Mouse (Mus musculus): ENCODE data around the gene Gm47969. TPM values are rescaled to one million over a fixed set of nuclear protein-coding genes. Genes with fewer than 3 reads are reported as not detected.

The Gm47969 gene
- polyA plus RNA-seq, 1 experiment from 2014 or later: not detected

DNA sequence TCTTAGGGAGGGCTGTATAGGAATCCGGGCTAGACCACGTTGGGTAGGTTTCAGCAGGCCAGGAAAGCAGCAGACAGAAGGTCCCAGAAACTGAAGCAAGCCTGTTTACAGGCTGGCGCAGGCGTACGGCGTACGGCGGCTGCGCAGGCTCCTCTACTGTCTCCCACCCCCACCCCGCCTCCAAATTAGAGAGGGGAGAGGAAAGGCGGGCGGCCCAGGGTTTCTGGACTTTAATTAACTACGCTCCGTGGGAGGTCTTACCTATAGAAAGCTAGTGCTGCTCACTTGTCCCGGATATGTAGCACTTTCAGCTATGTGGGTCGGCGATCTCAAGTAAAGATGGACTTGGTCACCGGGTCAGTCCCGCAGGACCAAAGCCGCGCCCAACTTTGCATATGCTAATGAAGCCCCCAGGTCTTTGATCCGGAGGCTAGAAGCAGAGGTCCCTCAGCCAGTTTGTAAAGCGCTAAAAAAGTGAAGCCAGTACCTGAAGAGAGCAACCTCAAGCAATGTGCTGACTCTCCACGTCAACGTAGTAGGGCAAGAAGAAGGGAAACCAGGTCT, 6.5 kb upstream of the Gm47969 start, which contains the start of gene Slc19a3:
TSS of gene Slc19a3 (minus strand) at position 340 of the 564 bp plus-strand sequence.
- H3K9me3 ChIP-seq (replicated peaks): no peaks in the 10 kb centered on the region
- H3K4me1 ChIP-seq: 0 out of 2 replicates have a peak, but pooled peaks cover 5% of the 10 kb centered on the region
- H3K36me3 ChIP-seq: no peaks in the 10 kb centered on the region
- H3K4me3 ChIP-seq (replicated peaks): peak within 1 kb of the TSS; percentile 52
- peak; percentile 95 for ATAC-seq (replicated peaks; ENCODE audit: low FRiP score)
- H3K27ac ChIP-seq: peak within 1 kb of the TSS; percentile 65
- H3K4me2 ChIP-seq: peak within 1 kb of the TSS; percentile 79
- WGBS: under 1% methylated on average over 25 of the region's 25 CpGs
- peak within 1 kb of the TSS; percentile 48 for H3K9ac ChIP-seq
- no peaks in the 10 kb centered on the region for H3K27me3 ChIP-seq

DNA sequence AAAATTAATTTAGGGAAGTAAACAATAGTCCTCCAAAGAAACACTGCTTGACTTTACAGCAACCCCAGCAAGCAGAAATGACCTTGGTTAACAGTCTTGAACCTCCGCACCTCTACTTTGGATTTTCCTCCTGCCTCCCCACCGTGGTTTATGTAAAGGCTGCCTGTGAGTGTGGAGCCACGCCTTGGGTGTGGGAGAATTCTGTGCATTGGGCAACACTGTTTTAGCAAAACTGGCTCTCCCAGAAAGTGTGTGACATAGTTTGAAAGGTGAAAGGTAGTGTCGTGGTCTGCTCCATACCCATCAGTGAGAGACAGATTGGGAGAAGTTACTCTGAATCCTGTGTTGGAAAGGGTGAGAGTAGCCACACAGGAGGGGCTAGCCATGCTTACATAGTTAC, 5.7 kb upstream of the Gm47969 start:
- H3K4me3 ChIP-seq (replicated peaks): no peak overlapping the region
- H3K27me3 ChIP-seq: 0 out of 2 replicates have a peak, but pooled peaks cover 2% of the 10 kb centered on the region
- no peak for ATAC-seq (replicated peaks; ENCODE audit: low FRiP score)
- no peaks in the 10 kb centered on the region for H3K9me3 ChIP-seq (replicated peaks)
- no peak overlapping the region for H3K27ac ChIP-seq
- no peak overlapping the region for H3K4me2 ChIP-seq
- H3K36me3 ChIP-seq: no peaks in the 10 kb centered on the region
- 81% methylated on average over 4 of the region's 4 CpGs for WGBS
- H3K9ac ChIP-seq: no peak overlapping the region
- 0 out of 2 replicates have a peak, but pooled peaks cover 5% of the 10 kb centered on the region for H3K4me1 ChIP-seq

DNA sequence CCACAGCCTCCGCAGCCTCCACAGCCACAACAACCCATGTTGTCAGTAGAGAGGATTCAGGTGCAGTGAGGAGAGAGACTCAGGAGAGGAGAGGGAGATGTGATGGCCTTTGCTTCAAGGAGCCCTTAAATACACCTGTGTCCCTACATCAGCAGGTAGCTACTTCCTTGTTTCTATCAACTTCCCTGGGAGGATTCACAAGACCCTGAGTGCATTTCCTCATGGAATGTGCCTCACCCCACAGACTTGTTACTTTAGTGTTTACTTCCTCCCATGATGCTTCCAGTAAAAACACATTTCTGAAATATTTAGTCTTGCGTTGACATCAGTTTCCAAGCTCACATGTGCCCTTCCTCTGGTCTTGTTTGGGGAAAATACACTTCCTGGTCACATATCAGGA, 2.4 kb upstream of the Gm47969 start, which contains the start of gene Krtap28-10:
TSS of gene Krtap28-10 (minus strand) at position 101 of the 400 bp plus-strand sequence.
- Histone ChIP-seq H3K4me1 (no peaks in the 10 kb centered on the region), H3K27ac (no peak within 1 kb of the TSS), H3K4me3 (replicated peaks) (no peak within 1 kb of the TSS), H3K4me2 (no peak within 1 kb of the TSS), H3K27me3 (0 out of 2 replicates have a peak, but pooled peaks cover 3% of the 10 kb centered on the region), H3K9ac (no peak within 1 kb of the TSS), H3K36me3 (no peaks in the 10 kb centered on the region), H3K9me3 (replicated peaks) (no peaks in the 10 kb centered on the region)
- 92% methylated on average over 2 of the region's 2 CpGs for whole genome bisulfite sequencing
- ATAC-seq (replicated peaks; ENCODE audit: low FRiP score): no peak

DNA sequence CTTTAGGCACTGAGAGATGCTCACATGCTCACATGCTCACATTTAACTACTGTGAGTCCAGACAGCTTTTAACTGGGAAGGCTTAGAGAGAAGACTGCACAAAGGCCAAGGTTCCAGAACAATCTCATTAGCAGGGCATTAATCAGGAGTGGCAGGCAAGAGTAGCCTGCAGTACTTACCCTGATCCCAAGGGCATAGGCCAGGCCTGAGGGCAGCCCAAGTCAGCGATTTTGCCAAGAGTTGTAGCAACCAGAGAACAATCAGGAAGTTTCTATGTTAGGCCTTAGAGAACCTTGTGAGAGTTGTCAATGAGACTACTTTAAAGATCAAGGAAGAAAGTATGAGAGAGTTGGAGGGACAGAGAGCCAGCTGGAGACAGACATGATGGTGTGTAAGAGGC, 13.7 kb downstream of the Gm47969 start:
- Histone ChIP-seq H3K9me3 (replicated peaks) (no peaks in the 10 kb centered on the region), H3K4me3 (replicated peaks) (no peak overlapping the region), H3K4me2 (no peak overlapping the region), H3K9ac (no peak overlapping the region), H3K4me1 (no peaks in the 10 kb centered on the region), H3K27ac (no peak overlapping the region), H3K27me3 (no peaks in the 10 kb centered on the region), H3K36me3 (no peaks in the 10 kb centered on the region)
- WGBS: 29% methylated on average over 1 of the region's 1 CpGs
- no peak for ATAC-seq (replicated peaks; ENCODE audit: low FRiP score)

DNA sequence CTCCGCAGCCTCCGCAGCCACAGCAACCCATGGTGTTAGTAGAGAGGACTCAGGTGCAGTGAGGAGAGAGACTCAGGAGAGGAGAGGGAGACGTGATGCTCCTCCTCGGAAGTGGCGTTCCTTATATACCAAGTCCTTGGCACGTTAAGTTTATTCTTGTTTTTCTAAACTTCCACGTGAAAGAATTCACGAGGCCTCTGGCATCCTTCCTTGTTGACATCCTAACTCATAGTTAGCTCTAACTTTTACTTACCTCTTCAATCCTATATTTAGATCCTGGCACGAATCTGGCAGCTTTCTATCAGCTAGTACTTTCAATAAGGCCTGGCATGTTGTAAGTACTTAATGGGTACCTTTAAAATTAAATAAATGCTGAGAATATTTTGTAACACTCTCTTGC, 14.5 kb downstream of the Gm47969 start, which contains the start of gene A030005K14Rik:
TSS of gene A030005K14Rik (minus strand) at position 101 of the 400 bp plus-strand sequence.
- Histone ChIP-seq H3K4me3 (replicated peaks) (no peak within 1 kb of the TSS), H3K27me3 (no peaks in the 10 kb centered on the region), H3K4me2 (no peak within 1 kb of the TSS), H3K36me3 (no peaks in the 10 kb centered on the region), H3K9ac (no peak within 1 kb of the TSS), H3K4me1 (no peaks in the 10 kb centered on the region), H3K27ac (no peak within 1 kb of the TSS), H3K9me3 (replicated peaks) (no peaks in the 10 kb centered on the region)
- no peak for ATAC-seq (replicated peaks; ENCODE audit: low FRiP score)
- 84% methylated on average over 9 of the region's 9 CpGs for WGBS

DNA sequence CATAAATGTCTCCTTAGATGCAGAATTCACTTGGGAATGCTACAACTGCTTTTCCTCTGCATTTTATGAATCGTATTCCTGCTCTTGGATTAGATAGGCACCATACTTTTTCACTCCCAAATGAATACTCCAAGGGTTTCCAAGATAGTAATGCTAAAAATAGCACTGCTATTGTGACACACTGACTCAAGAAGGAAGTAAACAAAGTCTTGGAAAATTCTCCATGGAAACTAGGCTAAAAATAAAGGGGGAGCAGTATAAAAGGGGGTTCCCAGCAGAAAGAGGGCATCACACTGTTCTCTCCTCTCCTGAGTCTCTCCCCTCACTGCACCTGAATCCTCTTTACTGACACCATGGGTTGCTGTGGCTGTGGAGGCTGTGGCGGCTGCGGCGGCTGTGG, 15.9 kb downstream of the Gm47969 start, which contains the start of gene Krtap28-13:
TSS of gene Krtap28-13 (plus strand) at position 288 of the 400 bp plus-strand sequence.
- no peak within 1 kb of the TSS for H3K4me2 ChIP-seq
- no peak within 1 kb of the TSS for H3K4me3 ChIP-seq (replicated peaks)
- no peak within 1 kb of the TSS for H3K9ac ChIP-seq
- no peaks in the 10 kb centered on the region for H3K9me3 ChIP-seq (replicated peaks)
- 91% methylated on average over 4 of the region's 4 CpGs for WGBS
- H3K4me1 ChIP-seq: no peaks in the 10 kb centered on the region
- ATAC-seq (replicated peaks; ENCODE audit: low FRiP score): no peak
- H3K27me3 ChIP-seq: no peaks in the 10 kb centered on the region
- H3K27ac ChIP-seq: no peak within 1 kb of the TSS
- H3K36me3 ChIP-seq: no peaks in the 10 kb centered on the region

DNA sequence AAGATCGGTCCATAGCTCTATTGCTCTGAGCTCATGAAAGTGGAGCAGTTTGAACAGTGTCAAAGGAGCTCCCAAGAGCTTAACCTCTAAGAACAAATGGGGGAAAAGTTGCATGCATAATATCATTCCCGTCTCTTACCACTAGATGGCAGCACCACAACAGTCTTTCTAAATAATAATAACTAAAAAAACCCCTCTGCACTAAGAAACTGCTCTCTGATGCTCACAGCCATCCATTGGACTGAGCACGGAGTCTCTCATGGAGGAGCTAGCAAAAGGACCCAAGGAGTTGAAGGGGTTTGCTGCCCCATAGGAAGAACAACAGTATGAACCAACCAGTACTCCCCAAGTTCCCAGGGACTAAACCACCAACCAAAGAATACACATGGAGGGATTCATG, 20.1 kb downstream of the Gm47969 start:
- no peak overlapping the region for H3K27ac ChIP-seq
- H3K4me1 ChIP-seq: no peaks in the 10 kb centered on the region
- no peak overlapping the region for H3K9ac ChIP-seq
- no peak for ATAC-seq (replicated peaks; ENCODE audit: low FRiP score)
- no peak overlapping the region for H3K4me2 ChIP-seq
- 32% methylated on average over 3 of the region's 3 CpGs for WGBS
- H3K4me3 ChIP-seq (replicated peaks): no peak overlapping the region
- H3K27me3 ChIP-seq: no peaks in the 10 kb centered on the region
- no peaks in the 10 kb centered on the region for H3K9me3 ChIP-seq (replicated peaks)
- no peaks in the 10 kb centered on the region for H3K36me3 ChIP-seq

DNA sequence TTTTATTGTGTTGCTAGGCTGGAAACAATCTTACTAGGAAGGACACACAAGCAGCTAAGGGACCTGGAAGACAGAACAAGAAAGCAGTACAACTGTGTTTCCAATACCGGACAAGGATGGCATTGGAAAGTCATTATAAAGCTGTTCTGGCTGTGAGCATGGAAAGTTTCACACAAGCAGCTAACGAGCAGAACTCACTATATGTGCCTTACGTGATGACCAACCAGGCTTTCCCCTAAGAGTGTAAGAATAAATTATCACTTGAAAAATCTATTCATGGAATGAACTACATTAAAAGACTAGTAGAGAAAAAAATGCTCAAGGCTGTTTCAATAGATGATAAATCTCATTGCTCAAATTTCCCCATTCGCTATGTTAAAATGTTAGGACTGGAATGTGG, 21.8 kb downstream of the Gm47969 start:
- no peaks in the 10 kb centered on the region for H3K4me1 ChIP-seq
- H3K9ac ChIP-seq: no peak overlapping the region
- no peak overlapping the region for H3K27ac ChIP-seq
- H3K4me2 ChIP-seq: no peak overlapping the region
- WGBS: 88% methylated on average over 4 of the region's 4 CpGs
- no peaks in the 10 kb centered on the region for H3K27me3 ChIP-seq
- no peaks in the 10 kb centered on the region for H3K9me3 ChIP-seq (replicated peaks)
- no peak overlapping the region for H3K4me3 ChIP-seq (replicated peaks)
- H3K36me3 ChIP-seq: no peaks in the 10 kb centered on the region
- ATAC-seq (replicated peaks; ENCODE audit: low FRiP score): no peak

DNA sequence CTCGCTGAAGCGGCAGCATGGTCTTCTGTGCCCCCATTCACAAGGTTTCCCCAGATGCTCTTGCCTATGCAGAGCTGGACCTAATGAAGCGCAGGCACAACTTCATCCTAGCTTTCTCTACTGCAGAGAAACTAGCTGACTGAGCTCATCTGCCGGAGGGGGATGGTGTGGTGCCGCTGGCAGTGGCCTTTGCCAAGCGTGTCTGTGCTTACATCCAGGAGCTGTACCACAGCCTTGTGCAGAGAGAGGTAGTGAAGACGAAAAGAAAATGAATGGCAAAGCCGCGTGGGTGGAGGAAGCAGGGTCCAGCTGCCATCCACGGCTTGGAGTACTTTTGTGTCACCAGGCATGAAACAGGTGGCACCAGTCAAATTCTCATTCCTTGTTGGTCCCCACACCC, 22.5 kb downstream of the Gm47969 start:
- Histone ChIP-seq H3K27me3 (no peaks in the 10 kb centered on the region), H3K4me1 (no peaks in the 10 kb centered on the region), H3K27ac (no peak overlapping the region), H3K36me3 (no peaks in the 10 kb centered on the region), H3K9ac (no peak overlapping the region), H3K4me3 (replicated peaks) (no peak overlapping the region), H3K9me3 (replicated peaks) (no peaks in the 10 kb centered on the region), H3K4me2 (no peak overlapping the region)
- WGBS: 84% methylated on average over 10 of the region's 10 CpGs
- no peak for ATAC-seq (replicated peaks; ENCODE audit: low FRiP score)

DNA sequence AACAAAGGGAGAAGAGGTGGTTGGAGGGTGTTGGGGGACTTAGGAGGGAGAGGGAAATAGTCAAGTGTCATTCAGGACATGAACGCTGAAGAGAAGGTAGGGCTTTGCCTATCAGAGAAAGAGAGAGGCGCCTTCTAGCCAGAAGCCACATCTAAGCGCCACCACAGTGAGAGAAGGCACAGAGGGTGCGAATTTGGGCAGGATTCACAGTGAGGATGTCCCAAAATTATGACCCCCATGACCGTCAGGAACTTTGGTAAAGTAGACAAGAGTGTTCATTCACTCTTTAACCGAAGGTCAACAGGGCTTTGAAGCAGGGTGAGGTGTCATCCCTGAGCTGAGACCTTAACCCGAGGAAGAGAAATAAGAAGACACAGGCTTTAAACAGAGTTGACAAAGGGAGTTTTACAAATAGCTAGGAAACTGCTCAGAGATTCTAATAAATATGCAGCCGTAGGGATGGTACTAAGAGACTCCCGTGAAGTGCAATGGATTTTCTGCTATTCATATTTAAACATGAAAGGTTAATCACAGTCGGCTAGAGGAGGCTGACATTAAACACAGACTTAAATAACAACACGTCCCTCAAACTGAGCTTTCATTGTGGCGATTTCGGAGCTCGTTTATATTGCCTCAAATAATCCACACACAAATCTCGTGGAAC, 30.9 kb downstream of the Gm47969 start:
- H3K9ac ChIP-seq: no peak overlapping the region
- peak overlapping the region; percentile 24 for H3K4me3 ChIP-seq (replicated peaks)
- no peak for ATAC-seq (replicated peaks; ENCODE audit: low FRiP score)

DNA sequence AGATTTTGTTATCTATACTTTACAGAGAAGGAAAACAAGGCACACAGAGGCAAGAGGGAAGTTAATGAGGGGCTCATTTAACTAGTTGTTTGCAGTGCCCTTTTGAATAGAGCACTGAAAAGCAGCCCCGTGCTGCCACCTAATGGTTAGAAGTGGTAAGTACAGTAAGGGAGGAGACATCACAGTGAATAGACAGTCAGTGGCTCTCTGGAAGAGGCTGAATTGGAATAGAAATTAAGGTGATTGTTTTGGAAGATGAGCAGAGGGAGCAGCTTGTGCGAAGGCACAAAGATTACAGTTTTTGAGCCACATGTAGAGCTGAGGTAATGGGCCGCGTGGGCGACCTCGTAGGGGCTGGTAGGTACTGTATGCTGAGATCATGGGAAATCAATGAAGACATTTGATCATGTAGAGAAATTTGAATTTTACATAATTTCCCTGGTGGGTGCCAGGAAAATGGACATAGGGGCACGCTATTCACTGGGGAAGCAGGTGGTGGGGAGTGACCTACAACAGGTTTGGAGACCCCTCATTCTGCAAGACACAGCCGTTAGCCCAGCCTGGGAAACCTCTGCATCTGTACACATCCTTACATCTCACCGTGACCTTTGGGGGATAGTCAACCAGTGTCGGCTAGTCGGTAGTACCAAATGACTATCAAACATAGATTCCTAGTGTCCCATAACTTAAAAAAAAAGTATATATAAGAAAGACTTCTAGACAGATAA, 31.6 kb downstream of the Gm47969 start:
- WGBS: 45% methylated on average over 11 of the region's 11 CpGs
- Histone ChIP-seq H3K4me1 (0 out of 2 replicates have a peak, but pooled peaks cover 3% of the 10 kb centered on the region), H3K27ac (no peak overlapping the region), H3K27me3 (no peaks in the 10 kb centered on the region), H3K9me3 (replicated peaks) (no peaks in the 10 kb centered on the region), H3K9ac (no peak overlapping the region), H3K4me3 (replicated peaks) (peak overlapping the region; percentile 24), H3K4me2 (peak overlapping the region; percentile 53), H3K36me3 (no peaks in the 10 kb centered on the region)
- peak; percentile 76 for ATAC-seq (replicated peaks; ENCODE audit: low FRiP score)

More for the DNA sequence above, 30.9 kb downstream of the Gm47969 start:
- peak overlapping the region; percentile 53 for H3K4me2 ChIP-seq
- no peaks in the 10 kb centered on the region for H3K27me3 ChIP-seq
- 0 out of 2 replicates have a peak, but pooled peaks cover 3% of the 10 kb centered on the region for H3K4me1 ChIP-seq
- 41% methylated on average over 15 of the region's 15 CpGs for WGBS
- no peak overlapping the region for H3K27ac ChIP-seq
- H3K9me3 ChIP-seq (replicated peaks): no peaks in the 10 kb centered on the region
- H3K36me3 ChIP-seq: no peaks in the 10 kb centered on the region

DNA sequence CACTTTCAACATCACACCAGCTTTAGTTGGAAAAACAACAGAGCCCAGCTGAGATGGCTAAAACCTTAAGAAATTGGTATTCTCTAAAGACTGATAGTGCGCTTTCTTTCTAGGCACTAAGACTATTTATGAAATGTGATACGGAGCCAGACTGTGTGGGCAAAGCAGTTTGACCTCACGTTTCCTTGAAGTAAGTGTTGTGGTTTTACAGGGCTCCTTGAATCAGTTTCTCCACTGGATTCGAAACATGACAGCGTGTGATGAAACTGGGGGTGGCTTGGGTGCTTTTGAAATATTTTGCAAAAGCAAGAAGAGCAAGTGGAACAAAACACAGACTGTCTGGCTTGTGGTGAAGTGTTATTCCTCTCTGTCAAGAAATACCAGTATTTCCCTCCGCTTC, 32.3 kb downstream of the Gm47969 start:
- no peaks in the 10 kb centered on the region for H3K36me3 ChIP-seq
- H3K4me1 ChIP-seq: 0 out of 2 replicates have a peak, but pooled peaks cover 3% of the 10 kb centered on the region
- no peak for ATAC-seq (replicated peaks; ENCODE audit: low FRiP score)
- H3K9ac ChIP-seq: no peak overlapping the region
- no peaks in the 10 kb centered on the region for H3K27me3 ChIP-seq
- 72% methylated on average over 6 of the region's 6 CpGs for WGBS
- no peak overlapping the region for H3K27ac ChIP-seq
- no peak overlapping the region for H3K4me3 ChIP-seq (replicated peaks)
- no peaks in the 10 kb centered on the region for H3K9me3 ChIP-seq (replicated peaks)
- H3K4me2 ChIP-seq: no peak overlapping the region
